Mouse (Mus musculus) lung, postnatal 0 days (tissue): ENCODE measurements around the gene Acap1. TPM values are rescaled to one million over a fixed set of nuclear protein-coding genes. Genes with fewer than 3 reads are reported as not detected.

Source experiments
- ATAC-seq: fragments of 200-750 bp; cut with Nextera tagmentation; 2 replicates; pipeline ENCODE4 v1.8.0; 2017; ENCODE audit warnings: moderate library complexity
- DNase-seq: peaks from one replicate; pipeline ENCODE4 v3.0.0-alpha.2; 2016; ENCODE audit warnings: low spot score
- H3K27ac ChIP-seq: fragments of 300-500 bp; sonication (generic); 2 replicates; pipeline ENCODE4 v1.5.1; 2014; ENCODE audit warnings: antibody characterized with exemption, mild to moderate bottlenecking, low read length, mixed read lengths
- H3K27me3 ChIP-seq: fragments of 300-500 bp; sonication (generic); replicated peaks from 2 replicates; pipeline ENCODE4 v1.6.1; 2014; ENCODE audit warnings: low read length, mixed read lengths; ENCODE audit not compliant: insufficient read depth
- H3K36me3 ChIP-seq: fragments of 300-500 bp; sonication (generic); 2 replicates; pipeline ENCODE4 v1.6.1; 2014; ENCODE audit warnings: low read length, mixed read lengths; ENCODE audit not compliant: insufficient read depth
- H3K4me1 ChIP-seq: fragments of 300-500 bp; sonication (generic); 2 replicates; pipeline ENCODE4 v1.6.1; 2014; ENCODE audit warnings: antibody characterized with exemption, low read depth, low read length, mixed read lengths; ENCODE audit not compliant: insufficient read depth
- H3K4me2 ChIP-seq: fragments of 300-500 bp; sonication (generic); replicated peaks from 2 replicates; pipeline ENCODE4 v1.6.1; 2014; ENCODE audit warnings: low read depth, mild to moderate bottlenecking, low read length, moderate library complexity, mixed read lengths
- H3K4me3 ChIP-seq: fragments of 300-500 bp; sonication (generic); 2 replicates; pipeline ENCODE4 v1.5.1; 2014; ENCODE audit warnings: low read depth, low read length
- H3K9ac ChIP-seq: fragments of 300-500 bp; sonication (generic); replicated peaks from 2 replicates; pipeline ENCODE4 v1.6.1; 2014; ENCODE audit warnings: low read depth, mild to moderate bottlenecking
- H3K9me3 ChIP-seq: fragments of 300-500 bp; sonication (generic); 2 replicates; pipeline ENCODE4 v1.6.1; 2016; ENCODE audit warnings: low read length, mixed read lengths
- CTCF ChIP-seq: IDR thresholded peaks from 2 replicates; pipeline ENCODE4 v1.5.1; 2016; ENCODE audit warnings: antibody characterized with exemption, mild to moderate bottlenecking
- EP300 ChIP-seq: IDR thresholded peaks from 2 replicates; pipeline ENCODE4 v1.6.1; 2016; ENCODE audit warnings: antibody characterized with exemption, mild to moderate bottlenecking, control low read depth
- WGBS: fragments of 180-500 bp; shearing (Covaris S2); extraction: QIAGEN DNeasy Blood & Tissue Kit; methylation state at CpG from one replicate; pipeline ENCODE4 v1.1.7; 2014; 5-methylcytosine and 5-hydroxymethylcytosine counted together
- polyA plus RNA-seq: library from polyadenylated mRNA; unstranded; fragments of >200 nt; fragmentation: Nextera tagmentation; extraction: Ambion mirVana; gene quantifications from 2 replicates; pipeline ENCODE4 v1.2.1, GENCODE M21; 2015

The Acap1 gene
- polyA plus RNA-seq, 1 experiment from 2014 or later = 1.7 TPM

- Histone ChIP-seq H3K9ac (no peak overlapping the region), H3K4me2 (no peak overlapping the region), H3K4me3 (no peak overlapping the region), H3K27me3 (no peaks in the 10 kb centered on the region), H3K27ac (no peak overlapping the region), H3K9me3 (no peaks in the 10 kb centered on the region), H3K4me1 (peaks cover 9% of the 10 kb centered on the region; the same call in 1 of the 2 replicates), H3K36me3 (peaks cover 57% of the 10 kb centered on the region)
- 94% methylated on average over 8 of the region's 8 CpGs for WGBS
- DNase-seq (no peak), ATAC-seq (no peak)
- TF ChIP-seq CTCF (no peak), EP300 (no peak)
Measured at GRCm38 (mm10) chr11:69910177-69910576, 14.8 kb upstream of the Acap1 start.

- TF ChIP-seq EP300 (no peak), CTCF (no peak)
- no peak overlapping the region for H3K4me3 ChIP-seq
- no peak overlapping the region for H3K27ac ChIP-seq
- peaks cover 60% of the 10 kb centered on the region for H3K36me3 ChIP-seq
- H3K27me3 ChIP-seq = no peaks in the 10 kb centered on the region
- no peak overlapping the region for H3K4me2 ChIP-seq
- H3K4me1 ChIP-seq = no peaks in the 10 kb centered on the region
- ATAC-seq (no peak), DNase-seq (no peak)
- H3K9me3 ChIP-seq = no peaks in the 10 kb centered on the region
- WGBS = 93% methylated on average over 5 of the region's 5 CpGs
- no peak overlapping the region for H3K9ac ChIP-seq
Measured at GRCm38 (mm10) chr11:69909174-69909573, 13.8 kb upstream of the Acap1 start.

- no peak overlapping the region for H3K4me3 ChIP-seq
- WGBS = 88% methylated on average over 11 of the region's 11 CpGs
- ATAC-seq = no peak
- no peak overlapping the region for H3K27ac ChIP-seq
- no peaks in the 10 kb centered on the region for H3K4me1 ChIP-seq
- peaks cover 60% of the 10 kb centered on the region for H3K36me3 ChIP-seq
- TF ChIP-seq CTCF (no peak), EP300 (no peak)
- no peak for DNase-seq
- no peak overlapping the region for H3K4me2 ChIP-seq
- H3K27me3 ChIP-seq = no peaks in the 10 kb centered on the region
- no peak overlapping the region for H3K9ac ChIP-seq
- no peaks in the 10 kb centered on the region for H3K9me3 ChIP-seq
Measured at GRCm38 (mm10) chr11:69908645-69909044, 13.3 kb upstream of the Acap1 start.

- Histone ChIP-seq H3K9me3 (no peaks in the 10 kb centered on the region), H3K27me3 (no peaks in the 10 kb centered on the region), H3K36me3 (peaks cover 37% of the 10 kb centered on the region), H3K4me1 (no peaks in the 10 kb centered on the region), H3K9ac (no peak overlapping the region), H3K4me3 (no peak overlapping the region), H3K27ac (no peak overlapping the region), H3K4me2 (no peak overlapping the region)
- ATAC-seq = no peak
- TF ChIP-seq CTCF (no peak), EP300 (no peak)
- DNase-seq = no peak
- WGBS = 93% methylated on average over 9 of the region's 9 CpGs
Measured at GRCm38 (mm10) chr11:69904311-69904710, 9.0 kb upstream of the Acap1 start.

- Histone ChIP-seq H3K36me3 (peaks cover 31% of the 10 kb centered on the region), H3K27me3 (no peaks in the 10 kb centered on the region), H3K9ac (no peak overlapping the region), H3K4me1 (no peaks in the 10 kb centered on the region), H3K4me2 (peak overlapping the region; percentile 73), H3K27ac (0 out of 2 replicates have a peak overlapping the region, but pooled peaks have one; percentile 93), H3K4me3 (0 out of 2 replicates have a peak overlapping the region, but pooled peaks have one; percentile 82), H3K9me3 (no peaks in the 10 kb centered on the region)
- TF ChIP-seq CTCF (no peak), EP300 (no peak)
- ATAC-seq (no peak), DNase-seq (no peak)
- WGBS = 79% methylated on average over 13 of the region's 13 CpGs
Measured at GRCm38 (mm10) chr11:69902972-69903371, 7.6 kb upstream of the Acap1 start.

- Histone ChIP-seq H3K36me3 (peaks cover 21% of the 10 kb centered on the region), H3K4me3 (peak overlapping the region; percentile 82), H3K27ac (peak overlapping the region; percentile 93), H3K9ac (peak overlapping the region; percentile 65), H3K4me2 (peak overlapping the region; percentile 73), H3K27me3 (no peaks in the 10 kb centered on the region), H3K4me1 (no peaks in the 10 kb centered on the region), H3K9me3 (no peaks in the 10 kb centered on the region)
- TF ChIP-seq EP300 (no peak), CTCF (peak; percentile 7; the same call in 1 of the 2 replicates)
- DNase-seq = peak; percentile 21
- ATAC-seq = no peak
- WGBS = under 1% methylated on average over 26 of the region's 39 CpGs
Measured at GRCm38 (mm10) chr11:69901993-69902392, 6.7 kb upstream of the Acap1 start.

GRCm38 (mm10) chr11:69901406-69901846, 6.1 kb upstream of the Acap1 start:
- peak overlapping the region; percentile 82 for H3K4me3 ChIP-seq
- under 1% methylated on average over 39 of the region's 42 CpGs for WGBS
- H3K27me3 ChIP-seq = no peaks in the 10 kb centered on the region
- DNase-seq (peak; percentile 99), ATAC-seq (peak; percentile 86)
- H3K9me3 ChIP-seq = no peaks in the 10 kb centered on the region
- H3K4me2 ChIP-seq = peak overlapping the region; percentile 73
- no peaks in the 10 kb centered on the region for H3K4me1 ChIP-seq
- peak overlapping the region; percentile 65 for H3K9ac ChIP-seq
- peak overlapping the region; percentile 93 for H3K27ac ChIP-seq
- TF ChIP-seq CTCF = no peak
- TF ChIP-seq EP300 = peak; percentile 4; the same call in 1 of the 2 replicates
- peaks cover 15% of the 10 kb centered on the region for H3K36me3 ChIP-seq
